Mouse (Mus musculus): ENCODE data around the gene Mast3.

Gene Mast3

DNA sequence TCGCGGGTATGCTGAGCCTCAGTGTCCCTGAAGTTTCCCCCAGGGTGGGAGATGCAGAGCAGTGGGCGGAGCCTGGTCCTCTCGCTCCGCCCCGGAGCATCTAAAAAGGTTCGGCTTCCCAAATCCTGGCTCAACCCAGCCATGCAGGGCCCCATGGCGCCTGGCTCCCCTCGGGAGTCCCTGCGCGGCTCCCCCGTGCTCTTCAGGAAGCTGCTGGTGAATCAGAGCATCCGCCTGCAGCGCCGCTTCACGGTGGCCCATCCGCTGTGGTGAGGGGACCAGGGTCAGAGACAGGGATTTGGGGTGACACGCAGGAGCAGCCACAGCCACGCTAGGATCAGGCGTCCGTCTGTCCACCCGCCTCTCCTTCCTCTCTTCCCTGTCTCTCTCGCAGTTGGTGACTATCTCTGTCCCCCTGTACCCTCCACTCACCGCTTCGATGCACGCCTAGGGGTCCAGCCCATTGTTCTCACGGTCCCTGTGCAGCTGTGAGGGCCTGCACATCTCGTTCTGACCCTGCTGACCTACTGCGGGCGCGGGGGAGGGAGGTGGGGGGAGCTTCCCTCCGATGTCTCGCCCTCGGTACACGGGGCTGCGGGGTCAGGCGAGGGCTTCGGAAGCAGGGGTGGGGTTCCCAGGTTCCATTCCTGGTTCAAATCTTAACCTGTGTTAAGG is 61.7 kb downstream of the Mast3 start:
- DNase-seq, result peak in 1 of 2 experiments; percentile 12

- DNase-seq, result peak in 1 of 2 experiments; percentile 6
Observed at GRCm38 (mm10) chr8:70742176-70742575, 62.7 kb downstream of the Mast3 start.

- DNase-seq, result peak in 1 of 2 experiments; percentile 1
Observed at GRCm38 (mm10) chr8:70741661-70742060, 63.2 kb downstream of the Mast3 start.

DNA sequence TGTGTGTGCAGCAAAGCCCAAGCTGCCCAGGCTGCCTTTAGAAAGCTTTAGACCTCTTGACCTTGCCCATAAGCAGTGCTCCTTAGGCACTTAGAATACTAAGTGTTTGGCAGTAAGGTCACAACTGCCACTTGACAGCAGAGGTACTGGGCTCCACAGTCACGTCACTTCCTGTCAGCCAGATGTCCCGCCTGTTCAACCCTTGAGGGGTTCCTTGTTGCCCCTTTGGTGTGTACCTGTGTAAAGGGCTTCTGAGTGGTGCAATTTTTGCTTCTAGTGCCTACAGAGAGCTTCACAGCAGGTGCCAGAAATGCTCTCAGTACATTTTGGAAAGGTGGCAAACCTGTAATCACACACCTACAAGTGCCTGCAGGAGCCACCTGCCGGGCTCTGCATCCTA is 66.6 kb downstream of the Mast3 start:
- DNase-seq, result peak in 1 of 2 experiments; percentile 1

DNA sequence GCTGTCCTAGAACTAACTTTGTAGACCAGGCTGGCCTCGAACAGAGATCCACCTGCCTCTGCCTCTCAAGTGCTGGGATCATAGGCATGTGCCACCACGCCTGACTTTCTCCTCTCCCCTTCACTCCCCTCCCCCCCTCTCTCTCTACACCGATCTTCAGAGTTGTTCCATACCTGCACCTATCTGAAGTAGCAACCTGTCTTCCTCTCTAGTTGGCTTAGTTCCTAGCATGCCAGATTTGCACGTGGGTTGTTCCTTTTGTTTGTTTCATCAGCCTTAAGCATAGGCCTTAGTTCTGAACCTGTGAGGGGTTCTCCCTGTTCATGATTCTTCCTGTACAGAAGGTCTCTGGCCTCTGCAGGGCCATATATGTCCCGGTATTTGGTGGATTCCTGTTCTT is 67.1 kb downstream of the Mast3 start:
- DNase-seq, result no peak

DNA sequence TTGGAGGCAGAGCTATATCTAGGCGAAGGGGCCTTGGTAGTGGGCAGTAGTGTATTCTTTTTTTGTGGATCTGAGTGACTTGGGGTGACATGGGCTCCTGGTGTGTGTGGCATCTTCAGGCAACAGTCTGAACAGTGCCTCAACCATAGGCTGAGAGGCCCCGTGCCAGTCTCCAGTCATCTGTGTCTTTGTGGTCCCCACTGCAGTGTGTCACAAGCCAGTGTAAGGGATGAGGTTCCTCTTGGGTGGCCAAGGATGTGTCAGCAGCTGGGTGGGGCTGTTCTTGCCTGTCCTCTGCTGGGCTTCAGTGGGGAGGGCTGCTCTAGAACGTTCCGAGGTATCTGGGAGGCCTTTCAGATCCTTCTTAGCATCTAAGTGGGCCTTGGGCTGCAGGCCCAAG is 73.9 kb downstream of the Mast3 start:
- DNase-seq, result peak; percentile 39 to 51

DNA sequence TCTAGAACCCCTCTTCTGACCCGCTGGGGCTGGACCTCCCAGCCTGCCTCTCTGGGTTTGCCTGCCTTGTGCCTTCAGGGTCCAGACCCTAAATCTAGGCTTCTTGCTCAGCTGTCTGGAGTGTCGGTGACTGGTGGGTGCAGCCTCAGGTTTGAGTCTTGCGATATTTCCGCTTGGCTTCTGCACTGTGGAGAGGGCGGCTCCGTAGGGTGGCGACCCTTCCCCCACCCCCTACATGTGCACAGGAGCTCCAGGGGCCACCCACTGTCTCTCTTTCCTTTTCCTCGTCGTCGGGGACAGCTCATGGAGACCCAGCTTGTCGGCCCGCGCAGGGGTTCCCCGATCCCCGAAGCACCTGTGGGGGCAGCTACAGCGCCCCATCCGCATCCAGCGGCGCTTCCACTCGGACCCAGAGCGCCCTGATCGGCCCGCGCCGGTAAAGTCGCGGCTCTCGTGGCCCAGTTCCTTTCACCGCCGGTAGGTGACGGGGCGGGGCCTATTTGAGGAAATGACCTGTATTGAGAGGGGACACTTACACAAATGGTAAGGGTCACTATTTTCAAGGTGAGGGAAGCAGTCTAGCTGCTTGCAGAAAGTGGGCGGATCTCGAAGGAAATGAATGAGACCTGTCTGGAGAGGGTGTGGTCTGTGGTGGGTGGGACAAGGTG is 74.9 kb downstream of the Mast3 start:
- DNase-seq, result peak; percentile 57 to 72

All from spleen, adult 18-20 months (tissue).